Mouse (Mus musculus): ENCODE measurements around the gene Dnajc19. TPM values are rescaled to one million over a fixed set of nuclear protein-coding genes. Genes with fewer than 3 reads are reported as not detected.

Dnajc19 gene
- polyA plus RNA-seq, 1 experiment = 64.9 TPM

DNA sequence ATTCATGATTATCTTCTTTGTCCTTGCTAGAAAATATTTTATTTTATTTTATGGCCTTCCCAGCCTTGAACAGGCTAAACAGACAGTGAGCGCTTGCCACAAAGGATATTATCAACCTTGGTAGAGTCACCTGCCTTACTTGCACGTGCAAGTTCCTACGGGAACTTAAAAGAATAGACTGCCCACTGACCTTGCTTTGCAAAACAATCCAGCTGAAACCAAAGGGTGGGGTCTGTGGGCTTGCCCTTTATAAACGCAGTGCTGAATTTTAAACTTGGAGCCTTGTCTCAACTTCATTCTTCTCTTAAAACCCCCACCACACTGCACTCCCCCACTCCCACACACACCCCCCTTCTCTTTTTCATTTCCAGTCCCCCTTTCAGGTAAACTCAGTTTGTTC lies 73.5 kb downstream of the Dnajc19 start:
- TF ChIP-seq POLR2A (IDR thresholded peaks at IDR 0.05; ENCODE audit: extremely low read depth, insufficient read depth, low read length) (no peak), CTCF (IDR thresholded peaks at IDR 0.05; ENCODE audit: extremely low read depth, insufficient read depth, low read length) (no peak)
- Histone ChIP-seq H3K4me3 (ENCODE audit: insufficient read depth, low read length) (no peak overlapping the region), H3K27ac (ENCODE audit: insufficient read depth, low read length) (no peak overlapping the region), H3K4me1 (ENCODE audit: control insufficient read depth, insufficient read depth, low read length) (no peaks in the 10 kb centered on the region)

DNA sequence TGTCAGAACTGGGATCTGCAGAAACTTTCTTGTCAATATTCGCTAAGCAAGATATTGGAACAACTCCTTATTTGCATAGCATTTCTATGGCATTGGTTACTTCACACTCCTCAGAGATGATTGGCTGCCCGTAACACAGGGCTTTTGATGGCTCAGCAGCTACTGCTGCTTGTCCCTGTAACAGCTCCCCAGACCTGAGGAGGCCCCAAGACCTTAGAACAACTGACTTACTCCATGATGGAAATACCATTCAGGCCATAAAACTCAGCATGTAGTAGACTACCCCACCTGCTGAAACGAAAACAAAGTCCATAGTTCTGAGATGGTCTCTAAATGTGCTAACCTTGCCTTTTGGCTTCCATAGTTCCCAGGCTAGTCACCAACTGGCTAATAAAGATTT lies 74.3 kb downstream of the Dnajc19 start:
- Histone ChIP-seq H3K4me3 (ENCODE audit: insufficient read depth, low read length) (no peak overlapping the region), H3K4me1 (ENCODE audit: control insufficient read depth, insufficient read depth, low read length) (no peaks in the 10 kb centered on the region), H3K27ac (ENCODE audit: insufficient read depth, low read length) (no peak overlapping the region)
- TF ChIP-seq CTCF (IDR thresholded peaks at IDR 0.05; ENCODE audit: extremely low read depth, insufficient read depth, low read length) (no peak), POLR2A (IDR thresholded peaks at IDR 0.05; ENCODE audit: extremely low read depth, insufficient read depth, low read length) (no peak)

DNA sequence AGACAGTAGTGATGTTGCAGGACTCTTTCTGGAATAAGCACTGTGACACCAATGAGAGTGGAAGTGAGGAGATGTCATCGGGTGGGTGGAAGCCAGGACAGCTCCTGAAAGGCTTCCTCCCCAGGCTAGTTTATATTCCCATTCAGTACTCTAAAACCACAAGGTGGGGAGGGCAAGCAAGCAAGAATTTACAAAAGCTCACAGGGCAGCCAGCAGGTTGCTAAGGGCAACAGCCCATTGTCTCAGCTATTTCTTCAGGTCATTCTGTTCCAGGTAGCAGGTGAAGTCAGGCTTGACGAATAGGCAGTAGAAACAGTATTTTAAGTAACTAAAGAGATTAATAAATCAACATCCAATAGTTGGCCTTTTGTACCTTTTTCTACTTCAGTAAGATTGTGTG lies 74.8 kb downstream of the Dnajc19 start:
- no peak overlapping the region for H3K27ac ChIP-seq (ENCODE audit: insufficient read depth, low read length)
- TF ChIP-seq CTCF (IDR thresholded peaks at IDR 0.05; ENCODE audit: extremely low read depth, insufficient read depth, low read length) (no peak), POLR2A (IDR thresholded peaks at IDR 0.05; ENCODE audit: extremely low read depth, insufficient read depth, low read length) (no peak)
- H3K4me1 ChIP-seq (ENCODE audit: control insufficient read depth, insufficient read depth, low read length) = no peaks in the 10 kb centered on the region
- H3K4me3 ChIP-seq (ENCODE audit: insufficient read depth, low read length) = no peak overlapping the region

Other genes with a start within 250 kb of the Dnajc19 start
- 57.5 and 63.0 TPM in 2 replicates for gene Ccdc39, start 237.0 kb downstream of the Dnajc19 start, polyA plus RNA-seq (2012; rRNA removed)
- gene Fxr1, start 61.4 kb downstream of the Dnajc19 start, polyA plus RNA-seq (2012; rRNA removed) = 48.1 and 49.1 TPM in 2 replicates

Measured in cortical plate, adult 2 months (tissue).